Mouse (Mus musculus) forebrain, embryonic 12.5 days (tissue): ENCODE results near the gene Tmem127. TPM values are rescaled to one million over a fixed set of nuclear protein-coding genes. Genes with fewer than 3 reads are reported as not detected.

Experiments
- ATAC-seq: fragments of 200-750 bp; cut with Nextera tagmentation; 2 replicates; pipeline ENCODE4 v1.8.0; 2017; ENCODE audit warnings: moderate TSS enrichment; ENCODE audit not compliant: low FRiP score
- H3K27ac ChIP-seq: fragments of 300-500 bp; sonication (generic); 2 replicates; pipeline ENCODE4 v1.5.1; 2016; ENCODE audit warnings: mild to moderate bottlenecking
- H3K27me3 ChIP-seq: fragments of 300-500 bp; sonication (generic); 2 replicates; pipeline ENCODE4 v1.6.1; 2016; ENCODE audit warnings: mild to moderate bottlenecking
- H3K36me3 ChIP-seq: fragments of 300-500 bp; sonication (generic); replicated peaks from 2 replicates; pipeline ENCODE4 v1.6.1; 2016; ENCODE audit warnings: mild to moderate bottlenecking
- H3K4me1 ChIP-seq: fragments of 300-500 bp; sonication (generic); 2 replicates; pipeline ENCODE4 v1.6.1; 2016
- H3K4me2 ChIP-seq: fragments of 300-500 bp; sonication (generic); 2 replicates; pipeline ENCODE4 v1.6.1; 2016; ENCODE audit warnings: mild to moderate bottlenecking, moderate library complexity
- H3K4me3 ChIP-seq: fragments of 300-500 bp; sonication (generic); replicated peaks from 2 replicates; pipeline ENCODE4 v1.5.1; 2016; ENCODE audit warnings: mild to moderate bottlenecking
- H3K9ac ChIP-seq: fragments of 300-500 bp; sonication (generic); 2 replicates; pipeline ENCODE4 v1.6.1; 2016; ENCODE audit warnings: mild to moderate bottlenecking
- H3K9me3 ChIP-seq: fragments of 300-500 bp; sonication (generic); 2 replicates; pipeline ENCODE4 v1.6.1; 2016
- WGBS: fragments of 180-500 bp; shearing (Covaris S2); methylation state at CpG from one replicate; pipeline ENCODE4 v1.1.7; 2016; 5-methylcytosine and 5-hydroxymethylcytosine counted together
- polyA plus RNA-seq: library from polyadenylated mRNA; unstranded; fragments of >200 nt; fragmentation: Nextera tagmentation; extraction: Ambion mirVana; gene quantifications from 2 replicates; pipeline ENCODE4 v1.2.1, GENCODE M21; 2016

Gene Tmem127
- polyA plus RNA-seq, 1 experiment from 2014 or later = 29.6 TPM

- Histone ChIP-seq H3K27ac (peak overlapping the region; percentile 71), H3K9me3 (no peaks in the 10 kb centered on the region), H3K4me2 (peak overlapping the region; percentile 99), H3K36me3 (peaks cover 23% of the 10 kb centered on the region), H3K4me1 (peaks cover 22% of the 10 kb centered on the region), H3K4me3 (peak overlapping the region; percentile 76), H3K27me3 (no peaks in the 10 kb centered on the region), H3K9ac (peak overlapping the region; percentile 94)
- under 1% methylated on average over 39 of the region's 39 CpGs for WGBS
- ATAC-seq = peak; percentile 72
Observed at GRCm38 (mm10) chr2:127248334-127249004, 761 bp downstream of the Tmem127 start.

GRCm38 (mm10) chr2:127250291-127251008 lies 2.7 kb downstream of the Tmem127 start:
- Histone ChIP-seq H3K9ac (no peak overlapping the region), H3K9me3 (no peaks in the 10 kb centered on the region), H3K4me1 (peaks cover 22% of the 10 kb centered on the region), H3K4me3 (no peak overlapping the region), H3K27me3 (no peaks in the 10 kb centered on the region), H3K36me3 (peaks cover 6% of the 10 kb centered on the region; the same call in 1 of the 2 replicates), H3K4me2 (no peak overlapping the region), H3K27ac (no peak overlapping the region)
- ATAC-seq = no peak
- WGBS = 95% methylated on average over 9 of the region's 9 CpGs

- Histone ChIP-seq H3K9ac (no peak overlapping the region), H3K27ac (no peak overlapping the region), H3K4me3 (no peak overlapping the region), H3K4me2 (no peak overlapping the region), H3K9me3 (no peaks in the 10 kb centered on the region), H3K36me3 (peaks cover 7% of the 10 kb centered on the region; the same call in 1 of the 2 replicates), H3K27me3 (no peaks in the 10 kb centered on the region), H3K4me1 (peaks cover 19% of the 10 kb centered on the region)
- no peak for ATAC-seq
- 85% methylated on average over 3 of the region's 3 CpGs for WGBS
Observed at GRCm38 (mm10) chr2:127251457-127251856, 3.7 kb downstream of the Tmem127 start.

- Histone ChIP-seq H3K27ac (no peak overlapping the region), H3K36me3 (peaks cover 12% of the 10 kb centered on the region), H3K4me1 (peaks cover 13% of the 10 kb centered on the region), H3K4me3 (no peak overlapping the region), H3K9ac (no peak overlapping the region), H3K9me3 (no peaks in the 10 kb centered on the region), H3K4me2 (no peak overlapping the region), H3K27me3 (no peaks in the 10 kb centered on the region)
- ATAC-seq = no peak
- 93% methylated on average over 3 of the region's 3 CpGs for WGBS
Observed at GRCm38 (mm10) chr2:127251880-127252527, 4.3 kb downstream of the Tmem127 start.

- 88% methylated on average over 5 of the region's 5 CpGs for WGBS
- H3K27ac ChIP-seq = no peak overlapping the region
- no peak overlapping the region for H3K9ac ChIP-seq
- no peaks in the 10 kb centered on the region for H3K9me3 ChIP-seq
- H3K4me1 ChIP-seq = peaks cover 12% of the 10 kb centered on the region
- H3K27me3 ChIP-seq = no peaks in the 10 kb centered on the region
- no peak overlapping the region for H3K4me3 ChIP-seq
- no peak for ATAC-seq
- H3K36me3 ChIP-seq = peaks cover 19% of the 10 kb centered on the region
- H3K4me2 ChIP-seq = no peak overlapping the region
Observed at GRCm38 (mm10) chr2:127252787-127253186, 5.1 kb downstream of the Tmem127 start.

- ATAC-seq = no peak
- Histone ChIP-seq H3K27ac (no peak overlapping the region), H3K36me3 (peaks cover 37% of the 10 kb centered on the region), H3K9ac (no peak overlapping the region), H3K9me3 (no peaks in the 10 kb centered on the region), H3K4me3 (no peak overlapping the region), H3K27me3 (no peaks in the 10 kb centered on the region), H3K4me2 (no peak overlapping the region), H3K4me1 (no peaks in the 10 kb centered on the region)
- WGBS = 86% methylated on average over 3 of the region's 3 CpGs
Observed at GRCm38 (mm10) chr2:127254604-127255134, 7.0 kb downstream of the Tmem127 start.

GRCm38 (mm10) chr2:127255294-127255693 lies 7.6 kb downstream of the Tmem127 start:
- Histone ChIP-seq H3K4me1 (no peaks in the 10 kb centered on the region), H3K4me3 (no peak overlapping the region), H3K9me3 (no peaks in the 10 kb centered on the region), H3K27ac (no peak overlapping the region), H3K27me3 (no peaks in the 10 kb centered on the region), H3K9ac (no peak overlapping the region), H3K36me3 (peaks cover 37% of the 10 kb centered on the region), H3K4me2 (no peak overlapping the region)
- ATAC-seq = no peak
- 89% methylated on average over 6 of the region's 6 CpGs for WGBS

- 92% methylated on average over 5 of the region's 5 CpGs for WGBS
- H3K27me3 ChIP-seq = no peaks in the 10 kb centered on the region
- ATAC-seq = no peak
- no peak overlapping the region for H3K9ac ChIP-seq
- no peaks in the 10 kb centered on the region for H3K4me1 ChIP-seq
- H3K9me3 ChIP-seq = no peaks in the 10 kb centered on the region
- no peak overlapping the region for H3K4me3 ChIP-seq
- peaks cover 37% of the 10 kb centered on the region for H3K36me3 ChIP-seq
- no peak overlapping the region for H3K4me2 ChIP-seq
- no peak overlapping the region for H3K27ac ChIP-seq
Observed at GRCm38 (mm10) chr2:127259340-127259739, 11.6 kb downstream of the Tmem127 start.

GRCm38 (mm10) chr2:127262480-127262879 lies 14.8 kb downstream of the Tmem127 start:
- ATAC-seq = no peak
- no peaks in the 10 kb centered on the region for H3K27me3 ChIP-seq
- H3K4me1 ChIP-seq = no peaks in the 10 kb centered on the region
- no peak overlapping the region for H3K4me3 ChIP-seq
- H3K9ac ChIP-seq = no peak overlapping the region
- no peaks in the 10 kb centered on the region for H3K9me3 ChIP-seq
- peaks cover 20% of the 10 kb centered on the region for H3K36me3 ChIP-seq
- no peak overlapping the region for H3K27ac ChIP-seq
- no peak overlapping the region for H3K4me2 ChIP-seq

GRCm38 (mm10) chr2:127267854-127268253 lies 20.1 kb downstream of the Tmem127 start:
- Histone ChIP-seq H3K9me3 (no peaks in the 10 kb centered on the region), H3K36me3 (no peaks in the 10 kb centered on the region), H3K9ac (no peak overlapping the region), H3K27me3 (no peaks in the 10 kb centered on the region), H3K4me2 (no peak overlapping the region), H3K27ac (no peak overlapping the region), H3K4me3 (no peak overlapping the region), H3K4me1 (peaks cover 13% of the 10 kb centered on the region)
- no peak for ATAC-seq
- WGBS = 37% methylated on average over 4 of the region's 4 CpGs

- Histone ChIP-seq H3K4me1 (peaks cover 17% of the 10 kb centered on the region), H3K4me3 (peak within 1 kb of the TSS; percentile 79), H3K9ac (peak within 1 kb of the TSS; percentile 86), H3K9me3 (no peaks in the 10 kb centered on the region), H3K4me2 (peak within 1 kb of the TSS; percentile 69), H3K27me3 (no peaks in the 10 kb centered on the region), H3K36me3 (no peaks in the 10 kb centered on the region), H3K27ac (peak within 1 kb of the TSS; percentile 95)
- peak; percentile 99 for ATAC-seq
- under 1% methylated on average over 48 of the region's 49 CpGs for WGBS
Observed at GRCm38 (mm10) chr2:127269491-127270299, 22.0 kb downstream of the Tmem127 start, which contains the start of gene Stard7. TSS of gene Stard7 (plus strand) at chr2:127270218.
